Mouse (Mus musculus): Measurements from ENCODE around the gene Fam3c. TPM values are rescaled to one million over a fixed set of nuclear protein-coding genes. Genes with fewer than 3 reads are reported as not detected.

Fam3c gene
- polyA plus RNA-seq, 1 experiment from 2014 or later, result 31.2 TPM

- ATAC-seq (ENCODE audit: low FRiP score) (no peak), DNase-seq (ENCODE audit: low spot score, missing footprints) (no peak)
- no peak overlapping the region for H3K4me3 ChIP-seq (ENCODE audit: low read depth, low read length)
- no peaks in the 10 kb centered on the region for H3K36me3 ChIP-seq (ENCODE audit: control insufficient read depth, insufficient read depth, low read length)
- no peak overlapping the region for H3K9ac ChIP-seq (ENCODE audit: low read length)
- H3K27me3 ChIP-seq (ENCODE audit: control insufficient read depth, insufficient read depth, low read length), result no peaks in the 10 kb centered on the region
- 50% methylated on average over 1 of the region's 1 CpGs for WGBS
- no peak overlapping the region for H3K4me2 ChIP-seq
- H3K9me3 ChIP-seq (ENCODE audit: control insufficient read depth, low read length), result no peaks in the 10 kb centered on the region
- no peak overlapping the region for H3K27ac ChIP-seq (ENCODE audit: low read depth, low read length)
- no peaks in the 10 kb centered on the region for H3K4me1 ChIP-seq (ENCODE audit: control insufficient read depth, insufficient read depth, low read length)
Measured at GRCm38 (mm10) chr6:22359019-22359418, 3.0 kb upstream of the Fam3c start.

GRCm38 (mm10) chr6:22357351-22357750 is 1.3 kb upstream of the Fam3c start:
- ATAC-seq (ENCODE audit: low FRiP score) (no peak), DNase-seq (ENCODE audit: low spot score, missing footprints) (no peak)
- Histone ChIP-seq H3K4me2 (no peak overlapping the region), H3K4me1 (ENCODE audit: control insufficient read depth, insufficient read depth, low read length) (no peaks in the 10 kb centered on the region), H3K9ac (ENCODE audit: low read length) (no peak overlapping the region), H3K9me3 (ENCODE audit: control insufficient read depth, low read length) (no peaks in the 10 kb centered on the region), H3K27me3 (ENCODE audit: control insufficient read depth, insufficient read depth, low read length) (no peaks in the 10 kb centered on the region), H3K27ac (ENCODE audit: low read depth, low read length) (no peak overlapping the region), H3K4me3 (ENCODE audit: low read depth, low read length) (no peak overlapping the region), H3K36me3 (ENCODE audit: control insufficient read depth, insufficient read depth, low read length) (no peaks in the 10 kb centered on the region)
- WGBS, result 95% methylated on average over 4 of the region's 4 CpGs

DNA sequence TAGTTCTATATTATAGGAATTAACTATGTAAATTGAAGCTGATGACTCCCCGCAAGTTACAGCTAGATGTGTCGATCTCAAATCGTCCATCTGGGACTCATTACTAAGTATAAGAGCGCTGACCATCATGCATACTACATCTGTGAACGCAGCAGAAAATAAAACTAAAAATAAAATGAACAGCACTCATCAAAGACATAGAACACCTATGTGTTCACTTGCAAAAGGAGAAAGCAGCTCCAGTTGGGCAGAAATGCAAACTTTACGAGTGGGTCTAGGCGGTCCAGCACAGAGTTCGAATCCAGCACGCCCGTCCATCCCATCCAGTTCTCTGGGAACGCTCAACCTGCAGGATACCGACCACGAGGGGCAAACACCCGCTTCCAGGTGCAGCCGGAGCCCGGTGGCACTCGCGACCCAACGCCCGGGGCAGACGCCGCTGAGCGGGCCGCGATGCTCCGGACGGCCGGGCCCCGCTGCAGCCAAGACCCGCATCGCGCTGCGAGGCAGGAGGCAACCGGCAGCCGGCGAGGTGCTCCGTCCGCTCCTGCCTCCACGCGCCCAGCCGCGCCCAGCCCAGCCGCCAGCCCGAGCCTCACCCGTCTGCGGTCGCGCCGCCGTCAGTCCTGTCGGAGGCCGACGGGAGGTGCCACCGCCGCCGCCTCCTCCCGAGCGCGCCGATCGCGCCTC is 502 bp downstream of the Fam3c start:
- Histone ChIP-seq H3K9ac (ENCODE audit: low read length) (peak overlapping the region; percentile 89), H3K9me3 (ENCODE audit: control insufficient read depth, low read length) (no peaks in the 10 kb centered on the region), H3K4me1 (ENCODE audit: control insufficient read depth, insufficient read depth, low read length) (peaks cover 3% of the 10 kb centered on the region; the same call in 1 of the 2 replicates), H3K4me3 (ENCODE audit: low read depth, low read length) (peak overlapping the region; percentile 70), H3K4me2 (peak overlapping the region; percentile 60), H3K36me3 (ENCODE audit: control insufficient read depth, insufficient read depth, low read length) (no peaks in the 10 kb centered on the region), H3K27ac (ENCODE audit: low read depth, low read length) (peak overlapping the region; percentile 72), H3K27me3 (ENCODE audit: control insufficient read depth, insufficient read depth, low read length) (no peaks in the 10 kb centered on the region)
- DNase-seq (ENCODE audit: low spot score, missing footprints) (peak; percentile 96), ATAC-seq (ENCODE audit: low FRiP score) (peak; percentile 92)
- WGBS, result 3% methylated on average over 52 of the region's 62 CpGs

- ATAC-seq (ENCODE audit: low FRiP score), result no peak
- peak overlapping the region; percentile 60 for H3K4me2 ChIP-seq
Measured at GRCm38 (mm10) chr6:22354675-22355074, 1.4 kb downstream of the Fam3c start.

GRCm38 (mm10) chr6:22354031-22354430 is 2.0 kb downstream of the Fam3c start:
- Histone ChIP-seq H3K9me3 (ENCODE audit: control insufficient read depth, low read length) (no peaks in the 10 kb centered on the region), H3K9ac (ENCODE audit: low read length) (no peak overlapping the region), H3K27me3 (ENCODE audit: control insufficient read depth, insufficient read depth, low read length) (no peaks in the 10 kb centered on the region), H3K4me3 (ENCODE audit: low read depth, low read length) (no peak overlapping the region), H3K4me2 (no peak overlapping the region), H3K36me3 (ENCODE audit: control insufficient read depth, insufficient read depth, low read length) (no peaks in the 10 kb centered on the region), H3K27ac (ENCODE audit: low read depth, low read length) (no peak overlapping the region), H3K4me1 (ENCODE audit: control insufficient read depth, insufficient read depth, low read length) (peaks cover 3% of the 10 kb centered on the region; the same call in 1 of the 2 replicates)
- DNase-seq (ENCODE audit: low spot score, missing footprints) (no peak), ATAC-seq (ENCODE audit: low FRiP score) (no peak)
- 77% methylated on average over 1 of the region's 1 CpGs for WGBS

More at GRCm38 (mm10) chr6:22354675-22355074, 1.4 kb downstream of the Fam3c start:
- no peak overlapping the region for H3K4me3 ChIP-seq (ENCODE audit: low read depth, low read length)
- 90% methylated on average over 7 of the region's 7 CpGs for WGBS
- no peaks in the 10 kb centered on the region for H3K27me3 ChIP-seq (ENCODE audit: control insufficient read depth, insufficient read depth, low read length)
- no peak overlapping the region for H3K9ac ChIP-seq (ENCODE audit: low read length)
- no peak for DNase-seq (ENCODE audit: low spot score, missing footprints)
- H3K36me3 ChIP-seq (ENCODE audit: control insufficient read depth, insufficient read depth, low read length), result no peaks in the 10 kb centered on the region
- no peaks in the 10 kb centered on the region for H3K9me3 ChIP-seq (ENCODE audit: control insufficient read depth, low read length)
- H3K27ac ChIP-seq (ENCODE audit: low read depth, low read length), result no peak overlapping the region
- H3K4me1 ChIP-seq (ENCODE audit: control insufficient read depth, insufficient read depth, low read length), result peaks cover 3% of the 10 kb centered on the region; the same call in 1 of the 2 replicates

DNA sequence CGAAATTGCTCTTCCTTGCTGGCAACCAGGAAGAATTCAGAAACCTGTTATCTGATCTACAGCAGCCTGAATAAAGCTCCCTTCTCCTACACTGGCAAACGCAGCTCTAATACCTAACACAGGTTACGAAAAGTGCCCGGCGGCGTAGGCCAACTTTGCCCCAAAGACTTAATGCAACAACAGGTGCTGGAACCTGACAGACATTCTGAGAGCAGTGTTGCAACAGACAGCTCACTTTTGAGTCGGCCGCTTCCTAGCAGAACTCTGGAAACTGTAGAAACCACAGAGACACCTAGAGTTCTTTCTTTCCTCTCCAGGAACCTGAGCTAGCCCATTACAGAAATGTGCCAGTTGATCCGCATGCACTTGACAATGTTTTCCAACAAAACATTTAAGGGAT is 4.5 kb downstream of the Fam3c start:
- Histone ChIP-seq H3K27ac (ENCODE audit: low read depth, low read length) (no peak overlapping the region), H3K9ac (ENCODE audit: low read length) (no peak overlapping the region), H3K36me3 (ENCODE audit: control insufficient read depth, insufficient read depth, low read length) (no peaks in the 10 kb centered on the region), H3K27me3 (ENCODE audit: control insufficient read depth, insufficient read depth, low read length) (no peaks in the 10 kb centered on the region), H3K9me3 (ENCODE audit: control insufficient read depth, low read length) (no peaks in the 10 kb centered on the region), H3K4me1 (ENCODE audit: control insufficient read depth, insufficient read depth, low read length) (peaks cover 3% of the 10 kb centered on the region; the same call in 1 of the 2 replicates), H3K4me2 (no peak overlapping the region), H3K4me3 (ENCODE audit: low read depth, low read length) (no peak overlapping the region)
- WGBS, result 79% methylated on average over 9 of the region's 9 CpGs
- DNase-seq (ENCODE audit: low spot score, missing footprints), result no peak
- ATAC-seq (ENCODE audit: low FRiP score), result no peak

DNA sequence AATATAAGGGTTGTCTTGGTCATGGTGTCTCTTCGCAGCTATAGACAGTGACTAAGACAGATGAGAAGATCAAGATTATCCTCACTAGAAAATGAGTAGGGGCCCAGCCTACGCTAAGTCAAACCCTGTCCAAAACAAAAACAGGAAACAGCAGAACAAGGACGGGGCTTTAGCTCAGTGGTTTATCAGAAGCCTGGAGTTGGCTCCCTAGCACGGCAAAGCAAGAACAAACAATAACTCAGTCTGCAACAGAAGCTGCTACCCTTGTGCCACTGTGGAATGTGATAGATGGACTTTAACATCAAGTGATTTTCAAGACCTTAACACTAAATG is 5.8 kb downstream of the Fam3c start:
- ATAC-seq (ENCODE audit: low FRiP score), result no peak
- no peaks in the 10 kb centered on the region for H3K36me3 ChIP-seq (ENCODE audit: control insufficient read depth, insufficient read depth, low read length)
- H3K4me1 ChIP-seq (ENCODE audit: control insufficient read depth, insufficient read depth, low read length), result peaks cover 5% of the 10 kb centered on the region; the same call in 1 of the 2 replicates
- no peak overlapping the region for H3K4me2 ChIP-seq
- WGBS, result 76% methylated on average over 4 of the region's 4 CpGs
- H3K27me3 ChIP-seq (ENCODE audit: control insufficient read depth, insufficient read depth, low read length), result no peaks in the 10 kb centered on the region
- H3K4me3 ChIP-seq (ENCODE audit: low read depth, low read length), result no peak overlapping the region
- no peak overlapping the region for H3K9ac ChIP-seq (ENCODE audit: low read length)
- no peaks in the 10 kb centered on the region for H3K9me3 ChIP-seq (ENCODE audit: control insufficient read depth, low read length)
- H3K27ac ChIP-seq (ENCODE audit: low read depth, low read length), result no peak overlapping the region
- DNase-seq (ENCODE audit: low spot score, missing footprints), result no peak

- Histone ChIP-seq H3K4me2 (no peak overlapping the region), H3K27me3 (ENCODE audit: control insufficient read depth, insufficient read depth, low read length) (no peaks in the 10 kb centered on the region), H3K27ac (ENCODE audit: low read depth, low read length) (no peak overlapping the region), H3K4me1 (ENCODE audit: control insufficient read depth, insufficient read depth, low read length) (peaks cover 5% of the 10 kb centered on the region; the same call in 1 of the 2 replicates), H3K9ac (ENCODE audit: low read length) (no peak overlapping the region), H3K9me3 (ENCODE audit: control insufficient read depth, low read length) (no peaks in the 10 kb centered on the region), H3K36me3 (ENCODE audit: control insufficient read depth, insufficient read depth, low read length) (no peaks in the 10 kb centered on the region), H3K4me3 (ENCODE audit: low read depth, low read length) (no peak overlapping the region)
- DNase-seq (ENCODE audit: low spot score, missing footprints), result no peak
- no peak for ATAC-seq (ENCODE audit: low FRiP score)
- 88% methylated on average over 11 of the region's 11 CpGs for WGBS
Measured at GRCm38 (mm10) chr6:22349531-22350238, 6.4 kb downstream of the Fam3c start.

- Histone ChIP-seq H3K4me1 (ENCODE audit: control insufficient read depth, insufficient read depth, low read length) (peaks cover 5% of the 10 kb centered on the region; the same call in 1 of the 2 replicates), H3K27me3 (ENCODE audit: control insufficient read depth, insufficient read depth, low read length) (no peaks in the 10 kb centered on the region), H3K27ac (ENCODE audit: low read depth, low read length) (no peak overlapping the region), H3K4me2 (no peak overlapping the region), H3K9ac (ENCODE audit: low read length) (no peak overlapping the region), H3K36me3 (ENCODE audit: control insufficient read depth, insufficient read depth, low read length) (no peaks in the 10 kb centered on the region), H3K4me3 (ENCODE audit: low read depth, low read length) (no peak overlapping the region), H3K9me3 (ENCODE audit: control insufficient read depth, low read length) (no peaks in the 10 kb centered on the region)
- DNase-seq (ENCODE audit: low spot score, missing footprints) (no peak), ATAC-seq (ENCODE audit: low FRiP score) (no peak)
- 95% methylated on average over 3 of the region's 3 CpGs for WGBS
Measured at GRCm38 (mm10) chr6:22348975-22349374, 7.1 kb downstream of the Fam3c start.

Measured in midbrain, embryonic 11.5 days (tissue).